Mouse (Mus musculus) CH12.LX (cell line): ENCODE data around the gene Pomp. TPM values are rescaled to one million over a fixed set of nuclear protein-coding genes. Genes with fewer than 3 reads are reported as not detected.

ENCODE experiments used
- DNase-seq: peaks from one replicate; pipeline ENCODE4 v3.0.0-alpha.2; 2013; ENCODE audit errors: extremely low read depth
- H3K27ac ChIP-seq: 2 replicates; pipeline ENCODE4 v1.5.1; 2012; ENCODE audit warnings: low read depth, mild to moderate bottlenecking, control low read depth, moderate library complexity; ENCODE audit not compliant: insufficient read depth
- H3K27me3 ChIP-seq: replicated peaks from 2 replicates; pipeline ENCODE3; 2012; ENCODE audit warnings: inconsistent platforms
- H3K36me3 ChIP-seq, 2 experiments: replicated peaks in 1 of 2; 2 replicates each; pipeline versions ENCODE3 to v1.6.1; 2012; ENCODE audit warnings: inconsistent platforms in 1 of 2, low read length in 1 of 2, mild to moderate bottlenecking in 1 of 2, mixed read lengths in 1 of 2, moderate library complexity in 1 of 2; ENCODE audit not compliant: control insufficient read depth in 1 of 2, insufficient read depth in 1 of 2
- H3K4me1 ChIP-seq, 2 experiments: 2 replicates each; pipeline ENCODE4 v1.6.1; 2012; ENCODE audit warnings: inconsistent platforms in 1 of 2, moderate library complexity in 1 of 2; ENCODE audit not compliant: insufficient read depth in 2 of 2, control insufficient read depth in 1 of 2
- H3K4me2 ChIP-seq: 2 replicates; pipeline ENCODE4 v1.6.1; 2012; ENCODE audit warnings: low read depth, mild to moderate bottlenecking, control low read depth; ENCODE audit not compliant: poor library complexity, insufficient read depth, severe bottlenecking
- H3K4me3 ChIP-seq, 3 experiments: fragments of 150-350 bp in 1 of 3; sonication (generic) in 1 of 3; replicated peaks in 1 of 3; 2 replicates each; pipeline versions ENCODE3 to v1.5.1; 2011 to 2012; ENCODE audit warnings: low read depth in 2 of 3, low read length in 2 of 3, mild to moderate bottlenecking in 2 of 3, moderate library complexity in 2 of 3, control low read depth in 1 of 3, improper control_type of control experiment in 1 of 3, inconsistent platforms in 1 of 3, mixed read lengths in 1 of 3; ENCODE audit not compliant: poor library complexity in 1 of 3
- H3K79me2 ChIP-seq: replicated peaks from 2 replicates; pipeline ENCODE4 v1.6.1; 2012; ENCODE audit warnings: mild to moderate bottlenecking, moderate library complexity; ENCODE audit not compliant: control insufficient read depth, poor library complexity, insufficient read depth, severe bottlenecking; ENCODE audit errors: extremely low read depth
- H3K9ac ChIP-seq: 2 replicates; pipeline ENCODE4 v1.6.1; 2012; ENCODE audit warnings: low read depth, mild to moderate bottlenecking, control low read depth, moderate library complexity; ENCODE audit not compliant: insufficient read depth
- H3K9me3 ChIP-seq: replicated peaks from 2 replicates; pipeline ENCODE3; 2012; ENCODE audit warnings: low read length, inconsistent platforms, mixed read lengths
- BHLHE40 ChIP-seq: IDR thresholded peaks from 2 replicates; pipeline ENCODE4 v1.6.1; 2011; ENCODE audit warnings: mild to moderate bottlenecking, low read depth, low read length, improper control_type of control experiment
- CHD1 ChIP-seq: IDR thresholded peaks from 2 replicates; pipeline ENCODE4 v1.6.1; 2012; ENCODE audit warnings: low read depth, low read length, improper control_type of control experiment, inconsistent platforms
- CTCF ChIP-seq, 2 experiments: IDR thresholded peaks in 1 of 2; conservative IDR thresholded peaks in 1 of 2; 2 replicates each; pipeline ENCODE4 v1.5.1; 2011 to 2012; ENCODE audit warnings: low read depth in 2 of 2, low read length in 2 of 2, improper control_type of control experiment in 1 of 2, inconsistent platforms in 1 of 2, mild to moderate bottlenecking in 1 of 2, moderate library complexity in 1 of 2
- E2F4 ChIP-seq: IDR thresholded peaks from 2 replicates; pipeline ENCODE4 v1.6.1; 2011; ENCODE audit warnings: low read depth, low read length, improper control_type of control experiment; ENCODE audit not compliant: insufficient replicate concordance
- ELF1 ChIP-seq: IDR thresholded peaks from 2 replicates; pipeline ENCODE4 v1.6.1; 2014; ENCODE audit warnings: low read depth, mild to moderate bottlenecking, inconsistent platforms, low read length, improper control_type of control experiment
- GABPA ChIP-seq: IDR thresholded peaks from 2 replicates; pipeline ENCODE4 v1.6.1; 2012; ENCODE audit warnings: low read depth, low read length, improper control_type of control experiment, inconsistent platforms; ENCODE audit not compliant: insufficient replicate concordance
- HCFC1 ChIP-seq: IDR thresholded peaks from 2 replicates; pipeline ENCODE4 v1.6.1; 2012; ENCODE audit warnings: low read depth, mild to moderate bottlenecking, inconsistent platforms, low read length, improper control_type of control experiment
- JUN ChIP-seq: IDR thresholded peaks from 2 replicates; pipeline ENCODE4 v1.6.1; 2011; ENCODE audit warnings: low read depth, mild to moderate bottlenecking, low read length, improper control_type of control experiment, moderate library complexity; ENCODE audit not compliant: insufficient read depth
- JUND ChIP-seq: conservative IDR thresholded peaks from 2 replicates; pipeline ENCODE4 v1.6.1; 2011; ENCODE audit warnings: low read depth, low read length, improper control_type of control experiment
- KAT2A ChIP-seq: IDR thresholded peaks from 2 replicates; pipeline ENCODE4 v1.6.1; 2012; ENCODE audit warnings: low read length, improper control_type of control experiment, inconsistent platforms; ENCODE audit not compliant: insufficient replicate concordance
- MAFK ChIP-seq: IDR thresholded peaks from 2 replicates; pipeline ENCODE4 v1.6.1; 2011; ENCODE audit warnings: low read length, improper control_type of control experiment; ENCODE audit not compliant: insufficient replicate concordance
- MAX ChIP-seq: IDR thresholded peaks from 2 replicates; pipeline ENCODE4 v1.6.1; 2011; ENCODE audit warnings: low read length, improper control_type of control experiment
- MAZ ChIP-seq: IDR thresholded peaks from 2 replicates; pipeline ENCODE4 v1.6.1; 2012; ENCODE audit warnings: low read depth, mild to moderate bottlenecking, inconsistent platforms, low read length, improper control_type of control experiment, moderate library complexity
- MEF2A ChIP-seq: IDR thresholded peaks from 2 replicates; pipeline ENCODE4 v1.6.1; 2014; ENCODE audit warnings: low read depth, mild to moderate bottlenecking, inconsistent platforms, low read length, improper control_type of control experiment, borderline replicate concordance
- MYC ChIP-seq: IDR thresholded peaks from 2 replicates; pipeline ENCODE4 v1.6.1; 2011; ENCODE audit warnings: low read depth, mild to moderate bottlenecking, improper control_type of control experiment, low read length
- NELFE ChIP-seq: IDR thresholded peaks from 2 replicates; pipeline ENCODE4 v1.6.1; 2011; ENCODE audit warnings: low read depth, low read length, improper control_type of control experiment
- NRF1 ChIP-seq: IDR thresholded peaks from 2 replicates; pipeline ENCODE4 v1.6.1; 2014; ENCODE audit warnings: low read depth, mild to moderate bottlenecking, inconsistent platforms, low read length, improper control_type of control experiment, moderate library complexity
- PAX5 ChIP-seq: IDR thresholded peaks from 2 replicates; pipeline ENCODE4 v1.6.1; 2012; ENCODE audit warnings: low read length, inconsistent platforms, mixed read lengths
- POLR2A ChIP-seq: IDR thresholded peaks from 2 replicates; pipeline ENCODE4 v1.6.1; 2011; ENCODE audit warnings: low read depth, mild to moderate bottlenecking, improper control_type of control experiment, low read length
- RAD21 ChIP-seq: IDR thresholded peaks from 2 replicates; pipeline ENCODE4 v1.6.1; 2011; ENCODE audit warnings: low read depth, mild to moderate bottlenecking, low read length, improper control_type of control experiment, moderate library complexity
- SMC3 ChIP-seq: IDR thresholded peaks from 2 replicates; pipeline ENCODE4 v1.6.1; 2011; ENCODE audit warnings: low read depth, low read length, improper control_type of control experiment
- TBP ChIP-seq: conservative IDR thresholded peaks from 2 replicates; pipeline ENCODE4 v1.6.1; 2011; ENCODE audit warnings: low read depth, low read length, improper control_type of control experiment
- ZC3H11A ChIP-seq: IDR thresholded peaks from 2 replicates; pipeline ENCODE4 v1.6.1; 2012; ENCODE audit warnings: low read depth, mild to moderate bottlenecking, inconsistent platforms, low read length, improper control_type of control experiment
- ZNF384 ChIP-seq: IDR thresholded peaks from 2 replicates; pipeline ENCODE4 v1.6.1; 2012; ENCODE audit warnings: low read depth, low read length, improper control_type of control experiment, inconsistent platforms
- dilution Hi-C: fragments of 300-500 bp; cut with MboI; formaldehyde crosslinking; loops from 2 replicates; pipeline ENCODE4 v1.14.3; 2020; ENCODE audit warnings: low sequenced_read_pairs; ENCODE audit not compliant: extremely low pct_unique_long_range_greater_than_20kb, extremely low pct_ligation_motif_present
- in situ Hi-C: fragments of 300-500 bp; cut with MboI; formaldehyde crosslinking; loops from 3 replicates; pipeline ENCODE4 v1.14.3; 2019; ENCODE audit warnings: low sequenced_read_pairs, low pct_ligation_motif_present, low pct_unique_long_range_greater_than_20kb, mixed read lengths
- polyA plus RNA-seq: library from polyadenylated mRNA; unstranded; fragments of >175 nt; gene quantifications from 2 replicates; pipeline ENCODE4 v1.2.1, GENCODE M21; 2012; ENCODE audit warnings: low read depth; ENCODE audit not compliant: insufficient read length
- total RNA-seq, 2 experiments: library from RNA; depleted of rRNA; stranded (reverse); fragments of 300-350 nt in 1 of 2; fragments of >200 nt in 1 of 2; gene quantifications; 2 replicates each; pipeline ENCODE4 v1.2.3; 2012 to 2014

Gene Pomp
- total and polyA plus RNA-seq, 3 experiments: 164 to 618 (median 303) TPM

- no peak overlapping the region for H3K4me3 ChIP-seq
Observed at GRCm38 (mm10) chr5:147848164-147848863, 11.9 kb upstream of the Pomp start.

GRCm38 (mm10) chr5:147850194-147850593, 10.1 kb upstream of the Pomp start:
- dilution Hi-C loops: no loop called here

More at GRCm38 (mm10) chr5:147848164-147848863, 11.9 kb upstream of the Pomp start:
- no peaks in the 10 kb centered on the region for H3K27me3 ChIP-seq
- no peaks in the 10 kb centered on the region for H3K36me3 ChIP-seq
- dilution Hi-C loops (no loop called here), in situ Hi-C loops (loop anchor here (10.0 kb wide), 2 partner anchors 264 to 514 kb away; no protein-coding TSS in a partner anchor)
- no peak overlapping the region for H3K4me2 ChIP-seq
- TF ChIP-seq E2F4 (peak; percentile 55; the same call in 1 of the 2 replicates), MAFK (no peak), HCFC1 (no peak), NELFE (0 out of 2 replicates have a peak, but pooled peaks have one; percentile 31), MAX (no peak), ZC3H11A (peak; percentile 71), GABPA (no peak), RAD21 (peak; percentile 89), SMC3 (peak; percentile 80), CTCF (conservative IDR thresholded peaks at IDR 0.05 in 1 of 2, IDR thresholded peaks at IDR 0.05 in 1 of 2; ENCODE audit: low read depth in 2 of 2, low read length in 2 of 2) (peak; percentile 81 to 85), MYC (no peak), MEF2A (0 out of 2 replicates have a peak, but pooled peaks have one; percentile 9)
- H3K27ac ChIP-seq: no peak overlapping the region
- no peaks in the 10 kb centered on the region for H3K79me2 ChIP-seq
- no peak overlapping the region for H3K9ac ChIP-seq
- peaks cover 2% of the 10 kb centered on the region for H3K9me3 ChIP-seq
- peaks cover 0 to 9% of the 10 kb centered on the region in 2 experiments; a peak in 2 of 4 replicates for H3K4me1 ChIP-seq
- peak; percentile 48 for DNase-seq

More at GRCm38 (mm10) chr5:147850194-147850593, 10.1 kb upstream of the Pomp start:
- in situ Hi-C loops: no loop called here
- Histone ChIP-seq H3K27me3 (no peaks in the 10 kb centered on the region), H3K27ac (no peak overlapping the region), H3K9ac (no peak overlapping the region), H3K36me3 (no peaks in the 10 kb centered on the region), H3K79me2 (no peaks in the 10 kb centered on the region), H3K4me2 (no peak overlapping the region), H3K4me3 (no peak overlapping the region), H3K9me3 (peaks cover 2% of the 10 kb centered on the region), H3K4me1 (peaks cover 0 to 9% of the 10 kb centered on the region in 2 experiments; a peak in 2 of 4 replicates)
- DNase-seq: no peak
- TF ChIP-seq KAT2A (no peak), ELF1 (no peak), NRF1 (no peak), CTCF (conservative IDR thresholded peaks at IDR 0.05 in 1 of 2, IDR thresholded peaks at IDR 0.05 in 1 of 2; ENCODE audit: low read depth in 2 of 2, low read length in 2 of 2) (no peak), GABPA (no peak), CHD1 (no peak), POLR2A (no peak), PAX5 (no peak), JUN (no peak), SMC3 (no peak), TBP (no peak), RAD21 (no peak), BHLHE40 (no peak), MAX (no peak), JUND (no peak), ZNF384 (no peak), MAZ (no peak), MAFK (no peak)
